Mouse (Mus musculus) lung, adult 2 months (tissue): ENCODE measurements around the gene Arl8b.

Experiments
- CTCF ChIP-seq: fragments of 200-500 bp; IDR thresholded peaks from 2 replicates; pipeline ENCODE4 v1.5.1; 2011; ENCODE audit warnings: mild to moderate bottlenecking, low read length, control low read depth; ENCODE audit not compliant: insufficient read depth
- POLR2A ChIP-seq: fragments of 200-500 bp; IDR thresholded peaks from 2 replicates; pipeline ENCODE4 v1.6.1; 2011; ENCODE audit warnings: low read depth, mild to moderate bottlenecking, control low read depth, low read length, borderline replicate concordance; ENCODE audit errors: extremely low read depth

GRCm38 (mm10) chr6:108770880-108771279 is 12.0 kb upstream of the Arl8b start:
- no peak for TF ChIP-seq CTCF
- no peak for TF ChIP-seq POLR2A
